Mouse (Mus musculus): Measurements from ENCODE around the gene Zfp422.

- TF ChIP-seq CTCF (IDR thresholded peaks at IDR 0.05) = no peak
- TF ChIP-seq EP300 (IDR thresholded peaks at IDR 0.05) = no peak
These were observed 10.1 kb upstream of the Zfp422 start for GRCm38 (mm10) chr6:116638871-116639270.

Data from lung, postnatal 0 days (tissue).